Mouse (Mus musculus): ENCODE measurements around the gene Nfix. TPM values are rescaled to one million over a fixed set of nuclear protein-coding genes. Genes with fewer than 3 reads are reported as not detected.

Nfix gene
- total RNA-seq (2014; rRNA removed) (90.4 and 92.5 TPM in 2 replicates), polyA plus RNA-seq (2015; fragmentation: Nextera tagmentation; extraction: Ambion mirVana) (123 and 126 TPM in 2 replicates)

DNA sequence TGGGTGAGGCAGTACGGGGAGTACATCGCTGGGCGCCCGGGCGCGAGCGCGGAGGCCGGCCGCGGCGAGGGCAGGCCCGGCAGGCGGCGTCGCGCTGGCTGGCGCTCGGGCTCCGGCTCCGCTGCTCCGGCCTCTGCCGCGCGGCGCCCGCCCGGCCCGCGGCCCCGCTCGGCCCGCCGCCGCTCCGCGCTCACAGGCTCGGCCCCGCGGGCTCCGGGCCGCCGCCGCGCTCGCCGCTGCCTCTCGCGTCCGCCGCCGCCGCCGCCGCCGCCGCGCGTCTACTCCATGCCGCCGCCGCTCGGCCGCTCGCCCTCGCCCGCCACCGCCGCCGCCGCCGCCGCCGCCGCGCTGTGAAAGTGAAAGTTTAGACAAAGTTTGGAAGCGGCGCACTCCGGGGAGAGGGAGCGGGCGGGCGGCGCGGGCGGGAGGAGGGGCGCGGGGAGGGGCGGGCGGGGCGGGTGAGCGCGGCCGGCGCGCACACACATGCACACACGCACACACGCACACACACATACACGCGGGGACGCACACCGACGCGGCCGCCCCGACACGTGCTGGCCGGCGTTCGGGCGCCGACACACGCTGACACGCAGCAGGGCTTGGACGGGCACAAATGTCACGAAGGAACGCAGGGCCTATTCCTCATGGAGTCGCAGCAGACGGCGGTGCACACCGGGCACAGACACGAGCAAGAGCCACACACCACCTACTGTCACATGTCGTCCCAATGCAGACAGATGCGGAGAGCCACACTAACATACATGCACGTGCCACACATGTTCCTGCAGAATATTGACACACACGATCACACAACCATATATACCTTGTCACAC is at the start of gene Nfix:
Gene Nfix (minus strand): TSS at position 346 of the 833 bp plus-strand sequence.
- peak within 1 kb of the TSS; percentile 93 for H3K27ac ChIP-seq
- no peak for TF ChIP-seq CTCF (IDR thresholded peaks at IDR 0.05; ENCODE audit: low read depth)
- ATAC-seq (peak; percentile 57), DNase-seq (ENCODE audit: low spot score) (peak; percentile 74)
- H3K4me2 ChIP-seq (ENCODE audit: low read depth, low read length), result peak within 1 kb of the TSS; percentile 80
- H3K9ac ChIP-seq (replicated peaks; ENCODE audit: low read length), result peak within 1 kb of the TSS; percentile 97
- peak within 1 kb of the TSS; percentile 83 for H3K4me3 ChIP-seq (ENCODE audit: low read length)
- H3K27me3 ChIP-seq (ENCODE audit: insufficient read depth, low read length), result no peaks in the 10 kb centered on the region; the same call in 1 of the 2 replicates
- 2% methylated on average over 38 of the region's 125 CpGs for WGBS
- 0 out of 2 replicates have a peak, but pooled peaks cover 5% of the 10 kb centered on the region for H3K4me1 ChIP-seq (ENCODE audit: insufficient read depth, low read length)
- no peaks in the 10 kb centered on the region for H3K9me3 ChIP-seq (ENCODE audit: low read length)
- H3K36me3 ChIP-seq (ENCODE audit: insufficient read depth, low read length), result no peaks in the 10 kb centered on the region

DNA sequence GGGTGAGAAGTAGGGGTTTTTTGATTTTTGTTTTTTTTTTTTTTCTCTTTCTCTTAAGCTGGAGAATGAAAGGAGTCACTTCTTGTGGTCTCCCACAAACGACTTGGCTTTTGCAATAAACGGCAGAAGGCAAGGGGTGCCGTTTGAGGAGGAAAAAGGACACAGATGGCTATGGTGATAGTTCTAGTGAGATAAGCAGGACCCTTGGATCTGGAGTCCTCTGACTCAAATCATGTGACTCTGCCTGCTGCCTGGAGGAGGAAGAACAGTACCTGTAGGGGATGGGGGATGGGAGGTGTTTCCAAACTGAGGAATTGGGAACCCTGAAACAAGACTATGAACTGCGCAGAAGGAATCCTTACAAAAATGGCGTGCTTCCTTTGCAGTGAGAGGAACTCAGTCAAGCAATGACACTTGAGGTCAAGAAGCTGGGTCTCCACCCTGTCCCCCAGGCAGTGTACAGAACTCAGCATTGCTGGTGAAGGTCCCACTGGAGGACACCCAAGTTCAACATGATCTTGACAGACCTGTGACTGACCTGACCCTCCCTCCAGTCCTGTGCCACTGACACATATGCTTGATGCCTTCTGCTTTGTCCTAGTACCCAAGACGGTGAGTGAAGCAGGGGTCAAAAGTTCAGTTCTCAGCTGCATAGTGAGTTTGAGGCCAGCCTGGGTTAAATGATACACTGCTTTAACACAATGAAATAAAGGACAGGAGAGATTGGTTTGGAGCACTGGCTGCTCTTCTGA is 47.7 kb upstream of the Nfix start:
- H3K4me1 ChIP-seq (ENCODE audit: insufficient read depth, low read length), result peaks cover 9% of the 10 kb centered on the region
- H3K4me3 ChIP-seq (ENCODE audit: low read length), result peak overlapping the region; percentile 94; the same call in 1 of the 2 replicates
- peak overlapping the region; percentile 73 for H3K27ac ChIP-seq
- ATAC-seq (no peak), DNase-seq (ENCODE audit: low spot score) (no peak)
- peak overlapping the region; percentile 62 for H3K4me2 ChIP-seq (ENCODE audit: low read depth, low read length)
- H3K36me3 ChIP-seq (ENCODE audit: insufficient read depth, low read length), result peaks cover 22% of the 10 kb centered on the region
- 40% methylated on average over 6 of the region's 6 CpGs for WGBS
- no peak for TF ChIP-seq CTCF (IDR thresholded peaks at IDR 0.05; ENCODE audit: low read depth)
- H3K27me3 ChIP-seq (ENCODE audit: insufficient read depth, low read length), result no peaks in the 10 kb centered on the region
- H3K9me3 ChIP-seq (ENCODE audit: low read length), result no peaks in the 10 kb centered on the region
- H3K9ac ChIP-seq (replicated peaks; ENCODE audit: low read length), result peak overlapping the region; percentile 59

- whole genome bisulfite sequencing, result under 1% methylated on average over 55 of the region's 55 CpGs
- Histone ChIP-seq H3K27ac (peak within 1 kb of the TSS; percentile 89), H3K9ac (replicated peaks; ENCODE audit: low read length) (peak within 1 kb of the TSS; percentile 92), H3K4me1 (ENCODE audit: insufficient read depth, low read length) (peaks cover 9% of the 10 kb centered on the region), H3K4me3 (ENCODE audit: low read length) (peak within 1 kb of the TSS; percentile 94), H3K27me3 (ENCODE audit: insufficient read depth, low read length) (no peaks in the 10 kb centered on the region), H3K36me3 (ENCODE audit: insufficient read depth, low read length) (peaks cover 31% of the 10 kb centered on the region), H3K9me3 (ENCODE audit: low read length) (no peaks in the 10 kb centered on the region), H3K4me2 (ENCODE audit: low read depth, low read length) (peak within 1 kb of the TSS; percentile 89)
- DNase-seq (ENCODE audit: low spot score) (peak; percentile 100), ATAC-seq (peak; percentile 99)
- TF ChIP-seq CTCF (IDR thresholded peaks at IDR 0.05; ENCODE audit: low read depth), result peak; percentile 44
Measured at GRCm38 (mm10) chr8:84846722-84847572, 46.8 kb upstream of the Nfix start, which contains the start of gene Calr. Gene Calr, minus strand, starts transcription at chr8:84846934.

GRCm38 (mm10) chr8:84846094-84846721 is 46.1 kb upstream of the Nfix start:
- Histone ChIP-seq H3K9ac (replicated peaks; ENCODE audit: low read length) (peak overlapping the region; percentile 92), H3K27me3 (ENCODE audit: insufficient read depth, low read length) (no peaks in the 10 kb centered on the region), H3K4me3 (ENCODE audit: low read length) (peak overlapping the region; percentile 94), H3K27ac (peak overlapping the region; percentile 89), H3K36me3 (ENCODE audit: insufficient read depth, low read length) (peaks cover 39% of the 10 kb centered on the region), H3K9me3 (ENCODE audit: low read length) (no peaks in the 10 kb centered on the region), H3K4me1 (ENCODE audit: insufficient read depth, low read length) (peaks cover 9% of the 10 kb centered on the region), H3K4me2 (ENCODE audit: low read depth, low read length) (peak overlapping the region; percentile 89)
- WGBS, result under 1% methylated on average over 30 of the region's 30 CpGs
- DNase-seq (ENCODE audit: low spot score) (peak; percentile 36), ATAC-seq (no peak)
- TF ChIP-seq CTCF (IDR thresholded peaks at IDR 0.05; ENCODE audit: low read depth), result no peak

- Histone ChIP-seq H3K36me3 (ENCODE audit: insufficient read depth, low read length) (peaks cover 41% of the 10 kb centered on the region), H3K9ac (replicated peaks; ENCODE audit: low read length) (peak overlapping the region; percentile 92), H3K27me3 (ENCODE audit: insufficient read depth, low read length) (no peaks in the 10 kb centered on the region), H3K27ac (peak overlapping the region; percentile 89), H3K4me2 (ENCODE audit: low read depth, low read length) (peak overlapping the region; percentile 89), H3K4me3 (ENCODE audit: low read length) (peak overlapping the region; percentile 94), H3K9me3 (ENCODE audit: low read length) (no peaks in the 10 kb centered on the region), H3K4me1 (ENCODE audit: insufficient read depth, low read length) (peaks cover 9% of the 10 kb centered on the region)
- peak; percentile 69 for TF ChIP-seq CTCF (IDR thresholded peaks at IDR 0.05; ENCODE audit: low read depth)
- DNase-seq (ENCODE audit: low spot score), result peak; percentile 71
- ATAC-seq, result no peak
- WGBS, result 12% methylated on average over 12 of the region's 12 CpGs
Measured at GRCm38 (mm10) chr8:84845355-84846093, 45.4 kb upstream of the Nfix start.

Data from hindbrain, postnatal 0 days (tissue).